Mouse (Mus musculus) stomach, postnatal 0 days (tissue): Measurements from ENCODE around the gene Rfx1.

ENCODE experiments used
- CTCF ChIP-seq: IDR thresholded peaks from 2 replicates; pipeline ENCODE4 v1.5.1; 2016; ENCODE audit warnings: antibody characterized with exemption, low read depth, mild to moderate bottlenecking, moderate library complexity
- EP300 ChIP-seq: optimal IDR thresholded peaks from 2 replicates; pipeline ENCODE3; 2016; ENCODE audit warnings: antibody characterized with exemption

DNA sequence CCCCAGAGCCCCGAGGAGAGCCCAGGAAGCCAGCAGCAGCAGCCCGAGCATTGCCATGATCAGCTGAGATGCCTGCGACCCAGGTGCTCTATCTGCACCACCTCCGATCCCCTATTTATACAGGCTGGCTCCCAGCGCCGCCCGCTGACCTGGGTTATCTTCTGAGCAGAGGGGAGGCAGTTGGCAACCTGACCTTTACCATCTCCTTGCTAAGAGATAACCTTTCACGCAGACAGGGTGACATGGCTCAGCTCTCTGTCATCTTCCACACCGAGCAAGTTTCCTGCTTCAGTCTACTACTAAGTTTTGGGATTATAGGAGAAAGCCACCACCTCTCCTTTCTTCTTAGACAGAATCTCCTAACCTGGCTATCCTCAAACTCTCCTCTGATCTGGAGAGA lies 21.7 kb upstream of the Rfx1 start, which contains the start of gene Rln3:
- no peak for TF ChIP-seq CTCF
- TF ChIP-seq EP300, result no peak
